Mouse (Mus musculus) lung, postnatal 0 days (tissue): Measurements from ENCODE around the gene Aox3.

Experiments
- CTCF ChIP-seq: IDR thresholded peaks from 2 replicates; pipeline ENCODE4 v1.5.1; 2016; ENCODE audit warnings: antibody characterized with exemption, mild to moderate bottlenecking
- EP300 ChIP-seq: IDR thresholded peaks from 2 replicates; pipeline ENCODE4 v1.6.1; 2016; ENCODE audit warnings: antibody characterized with exemption, mild to moderate bottlenecking, control low read depth

GRCm38 (mm10) chr1:58169893-58170292 lies 57.0 kb downstream of the Aox3 start:
- TF ChIP-seq CTCF = no peak
- TF ChIP-seq EP300 = no peak
